Mouse (Mus musculus) C2C12 (cell line): ENCODE results near the gene Rbm47. TPM values are rescaled to one million over a fixed set of nuclear protein-coding genes. Genes with fewer than 3 reads are reported as not detected.
"Not testable (repeated sequence)": the region's sequence is repeated elsewhere in the genome, so short reads cannot be mapped to it uniquely, and the experiment has no call there.

Source experiments
- H3K27me3 ChIP-seq: one replicate; pipeline ENCODE4 v1.6.1; 2011; ENCODE audit not compliant: control insufficient read depth, insufficient read depth, insufficient read length
- H3K36me3 ChIP-seq: one replicate; pipeline ENCODE4 v1.6.1; 2011; ENCODE audit not compliant: control insufficient read depth, insufficient read depth
- H3K4me3 ChIP-seq: one replicate; pipeline ENCODE4 v1.5.1; 2011; ENCODE audit warnings: mild to moderate bottlenecking, control low read depth; ENCODE audit not compliant: poor library complexity, insufficient read depth, severe bottlenecking
- H3K79me2 ChIP-seq: one replicate; pipeline ENCODE4 v1.6.1; 2011; ENCODE audit not compliant: control insufficient read depth, insufficient read depth
- H3K79me3 ChIP-seq: one replicate; pipeline ENCODE4 v1.6.1; 2011; ENCODE audit warnings: low read depth, control low read depth
- H3ac ChIP-seq: one replicate; pipeline ENCODE3; 2011; ENCODE audit warnings: low read depth; ENCODE audit not compliant: control insufficient read depth, insufficient read length
- CEBPB ChIP-seq: IDR thresholded peaks from one replicate; pipeline ENCODE4 v1.6.1; 2011; ENCODE audit warnings: low read depth, mild to moderate bottlenecking, control low read depth, moderate library complexity
- CTCF ChIP-seq: IDR thresholded peaks from one replicate; pipeline ENCODE4 v1.5.1; 2011; ENCODE audit not compliant: control insufficient read depth, insufficient read depth, insufficient read length
- FOSL1 ChIP-seq: IDR thresholded peaks from one replicate; pipeline ENCODE4 v1.8.0; 2011; ENCODE audit warnings: mild to moderate bottlenecking, low read length; ENCODE audit not compliant: poor library complexity, insufficient read depth, severe bottlenecking
- MAX ChIP-seq: IDR thresholded peaks from one replicate; pipeline ENCODE4 v1.6.1; 2011; ENCODE audit warnings: mild to moderate bottlenecking, control low read depth
- MYOD1 ChIP-seq: IDR thresholded peaks from one replicate; pipeline ENCODE4 v1.6.1; 2011; ENCODE audit warnings: low read depth; ENCODE audit not compliant: control insufficient read depth, insufficient read length
- MYOG ChIP-seq: IDR thresholded peaks from one replicate; pipeline ENCODE4 v1.6.1; 2011; ENCODE audit not compliant: control insufficient read depth, insufficient read length; ENCODE audit errors: extremely low read depth
- USF1 ChIP-seq: IDR thresholded peaks from one replicate; pipeline ENCODE4 v1.6.1; 2011; ENCODE audit warnings: low read depth, mild to moderate bottlenecking, control low read depth, moderate library complexity
- polyA plus RNA-seq: library from polyadenylated mRNA; unstranded; fragments of >200 nt; fragmentation: generic; extraction: Trizol; gene quantifications from one replicate; pipeline ENCODE4 v1.2.1, GENCODE M21; 2012; ENCODE audit warnings: missing spikeins

Rbm47 gene
- polyA plus RNA-seq, 1 experiment = 0.16 TPM

DNA sequence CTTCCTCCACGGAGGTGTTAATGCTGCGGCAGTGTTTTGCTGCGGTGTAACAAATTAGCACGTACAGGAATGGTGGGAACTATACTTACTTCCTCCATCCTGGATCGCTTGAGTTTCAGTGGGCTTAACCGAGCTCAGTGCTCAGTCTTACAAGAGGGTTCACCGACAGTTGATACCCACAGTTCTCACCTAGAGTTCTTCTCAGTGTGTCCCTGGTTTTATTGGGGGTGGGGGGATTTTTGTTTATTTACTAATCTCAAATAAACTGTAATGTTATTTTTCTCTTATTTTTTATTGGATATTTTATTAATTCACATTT is 18.2 kb upstream of the Rbm47 start:
- H3ac ChIP-seq = no peak overlapping the region
- no peaks in the 10 kb centered on the region for H3K79me3 ChIP-seq
- no peaks in the 10 kb centered on the region for H3K79me2 ChIP-seq
- H3K36me3 ChIP-seq = no peaks in the 10 kb centered on the region
- no peaks in the 10 kb centered on the region for H3K27me3 ChIP-seq
- TF ChIP-seq CTCF (no peak), MYOD1 (no peak), CEBPB (no peak), MYOG (no peak), MAX (no peak), USF1 (no peak), FOSL1 (no peak)
- H3K4me3 ChIP-seq = no peak overlapping the region

DNA sequence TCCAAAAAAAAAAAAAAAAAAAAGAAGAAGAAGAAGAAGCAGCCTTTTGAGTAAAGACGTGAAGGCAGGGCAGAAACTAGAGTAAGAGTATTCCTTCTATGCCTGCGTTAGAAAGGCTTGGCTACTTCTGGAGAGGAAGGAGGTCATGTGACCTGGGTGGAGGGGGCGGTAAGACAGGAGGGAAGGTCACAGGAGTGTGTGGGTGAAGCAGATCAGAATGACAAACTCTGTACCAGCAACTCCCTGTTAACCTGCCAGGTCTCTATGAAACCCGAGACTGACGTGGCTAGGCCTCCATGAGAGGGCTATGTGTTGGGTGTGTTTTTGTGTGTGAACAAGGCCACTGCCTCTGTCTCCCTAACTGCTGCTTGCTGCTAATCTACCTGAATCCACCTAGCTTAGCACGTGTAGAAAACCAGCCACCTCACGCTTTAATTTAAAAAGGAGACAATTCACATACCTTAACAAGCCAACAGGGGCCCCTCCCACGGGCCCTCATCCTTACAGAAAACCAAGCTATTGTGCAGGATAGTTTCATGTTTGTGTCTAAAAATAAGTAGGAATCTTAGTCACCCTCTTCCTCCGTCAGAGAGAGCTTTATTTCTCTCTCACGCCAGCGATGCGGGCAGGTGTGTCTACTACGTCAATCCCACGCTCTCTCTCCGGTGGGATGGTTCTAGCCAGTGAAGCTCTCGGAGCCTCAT is 17.7 kb upstream of the Rbm47 start:
- no peaks in the 10 kb centered on the region for H3K36me3 ChIP-seq
- no peak overlapping the region for H3ac ChIP-seq
- no peak overlapping the region for H3K4me3 ChIP-seq
- H3K79me2 ChIP-seq = no peaks in the 10 kb centered on the region
- no peaks in the 10 kb centered on the region for H3K27me3 ChIP-seq
- H3K79me3 ChIP-seq = no peaks in the 10 kb centered on the region
- TF ChIP-seq CEBPB (no peak), FOSL1 (no peak), CTCF (no peak), MAX (no peak), MYOD1 (no peak), USF1 (no peak), MYOG (no peak)

DNA sequence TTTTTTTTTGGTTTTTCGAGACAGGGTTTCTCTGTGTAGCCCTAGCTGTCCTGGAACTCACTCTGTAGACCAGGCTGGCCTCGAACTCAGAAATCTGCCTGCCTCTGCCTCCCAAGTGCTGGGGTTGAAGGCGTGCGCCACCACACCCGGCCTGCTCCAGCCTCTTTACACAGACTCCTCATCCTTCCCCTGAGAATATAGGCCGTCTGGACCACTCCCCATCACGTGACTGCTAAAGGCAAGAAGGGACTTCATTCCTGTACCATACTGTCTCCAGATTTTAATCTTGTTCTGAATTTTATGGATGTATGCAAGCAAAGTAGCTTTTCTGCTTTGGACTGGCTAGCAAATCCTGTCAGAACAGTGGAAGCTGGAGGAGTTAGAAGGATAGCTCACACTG is 15.7 kb upstream of the Rbm47 start:
- not testable (repeated sequence) for H3K79me2 ChIP-seq, H3K4me3 ChIP-seq, H3ac ChIP-seq, H3K27me3 ChIP-seq, H3K36me3 ChIP-seq, H3K79me3 ChIP-seq
- TF ChIP-seq USF1 = peak; percentile 50

DNA sequence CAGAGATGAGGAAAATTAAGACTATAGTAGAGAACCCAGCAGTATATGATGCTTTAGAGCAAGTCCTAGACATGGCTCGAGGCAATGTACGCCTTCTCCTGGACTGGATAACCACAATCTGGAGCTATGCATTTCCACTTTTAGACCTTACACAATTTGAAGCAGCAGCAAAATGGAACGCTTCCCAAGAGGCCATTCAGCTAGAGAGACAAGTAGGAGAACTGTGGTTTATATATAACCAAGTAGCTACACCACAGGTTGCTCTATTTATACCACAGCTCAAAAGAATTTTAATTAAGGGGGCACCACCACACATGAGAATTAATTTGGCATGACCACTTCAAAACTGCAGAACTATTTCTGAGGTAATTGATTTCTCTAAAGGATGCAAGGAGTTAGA is 9.2 kb upstream of the Rbm47 start:
- Histone ChIP-seq H3ac (no peak overlapping the region), H3K79me2 (no peaks in the 10 kb centered on the region), H3K4me3 (no peak overlapping the region), H3K79me3 (no peaks in the 10 kb centered on the region), H3K36me3 (no peaks in the 10 kb centered on the region), H3K27me3 (no peaks in the 10 kb centered on the region)
- TF ChIP-seq MYOD1 (no peak), FOSL1 (no peak), CEBPB (no peak), CTCF (no peak), USF1 (no peak), MAX (no peak), MYOG (no peak)

DNA sequence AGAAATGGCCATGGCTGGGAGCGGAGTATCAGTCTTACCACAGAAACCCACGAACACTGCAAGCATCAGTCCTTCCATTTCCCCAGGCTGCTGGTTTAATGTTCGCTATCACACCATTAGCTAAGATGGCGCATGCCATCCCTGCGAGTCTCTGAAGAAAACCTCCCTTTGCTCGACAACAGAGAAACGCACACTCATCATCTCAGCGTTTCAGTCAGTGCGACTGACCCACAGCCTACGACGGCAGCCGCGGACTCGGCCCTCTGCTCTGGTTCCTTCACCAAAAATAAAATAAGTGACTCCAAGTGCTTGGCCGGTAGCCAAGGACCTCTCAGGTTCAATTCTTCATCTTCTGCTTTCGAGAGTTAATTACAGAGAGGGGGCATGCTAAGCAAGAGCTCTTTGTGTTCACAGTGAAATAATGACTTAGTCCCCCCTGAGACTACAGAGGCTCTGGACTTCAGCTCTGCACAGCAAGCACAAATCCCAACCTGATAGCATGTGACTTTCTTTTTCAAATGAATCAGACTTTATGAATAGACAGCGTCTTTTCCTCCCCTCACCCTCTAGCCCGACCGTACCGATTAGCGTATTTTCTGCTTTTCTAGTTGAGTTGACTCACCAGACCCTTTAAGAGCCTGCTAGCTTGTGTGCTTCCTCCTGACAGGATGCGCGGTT is 1.4 kb upstream of the Rbm47 start:
- TF ChIP-seq CEBPB (no peak), CTCF (no peak), MYOG (no peak), USF1 (no peak), MAX (no peak), MYOD1 (no peak), FOSL1 (no peak)
- Histone ChIP-seq H3ac (no peak overlapping the region), H3K27me3 (no peaks in the 10 kb centered on the region), H3K36me3 (no peaks in the 10 kb centered on the region), H3K4me3 (no peak overlapping the region), H3K79me2 (no peaks in the 10 kb centered on the region), H3K79me3 (no peaks in the 10 kb centered on the region)

DNA sequence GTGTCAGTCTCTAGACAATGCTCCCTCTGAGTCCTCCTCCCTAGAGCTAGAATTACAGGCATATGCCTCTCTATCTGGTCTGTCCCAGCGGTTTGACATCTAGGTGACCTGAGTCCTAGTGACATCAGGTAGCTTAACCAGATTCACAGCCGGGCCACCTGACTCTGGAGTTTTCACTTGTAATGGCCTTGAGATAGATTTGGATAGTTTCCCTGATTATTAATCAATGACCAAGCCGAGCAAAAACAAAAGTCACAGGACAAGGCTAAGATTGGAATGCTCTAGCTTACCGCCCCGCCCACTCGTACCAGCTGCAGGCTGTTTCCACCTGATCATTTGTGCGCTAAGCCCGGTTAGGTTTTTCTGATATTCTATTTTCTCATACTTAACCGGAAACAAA is 2.3 kb downstream of the Rbm47 start:
- Histone ChIP-seq H3K36me3 (no peaks in the 10 kb centered on the region), H3K4me3 (no peak overlapping the region), H3K79me2 (no peaks in the 10 kb centered on the region), H3K27me3 (no peaks in the 10 kb centered on the region), H3ac (no peak overlapping the region), H3K79me3 (no peaks in the 10 kb centered on the region)
- TF ChIP-seq CEBPB (no peak), CTCF (no peak), USF1 (no peak), MYOD1 (no peak), FOSL1 (no peak), MAX (no peak)
